Mouse (Mus musculus): ENCODE data around the gene Hcrtr1.

Hcrtr1 gene

GRCm38 (mm10) chr4:130139214-130139492 lies at the start of gene Hcrtr1:
Gene Hcrtr1, minus strand, starts transcription at chr4:130139359.
- DNase-seq (ENCODE audit: low spot score) = no peak

DNA sequence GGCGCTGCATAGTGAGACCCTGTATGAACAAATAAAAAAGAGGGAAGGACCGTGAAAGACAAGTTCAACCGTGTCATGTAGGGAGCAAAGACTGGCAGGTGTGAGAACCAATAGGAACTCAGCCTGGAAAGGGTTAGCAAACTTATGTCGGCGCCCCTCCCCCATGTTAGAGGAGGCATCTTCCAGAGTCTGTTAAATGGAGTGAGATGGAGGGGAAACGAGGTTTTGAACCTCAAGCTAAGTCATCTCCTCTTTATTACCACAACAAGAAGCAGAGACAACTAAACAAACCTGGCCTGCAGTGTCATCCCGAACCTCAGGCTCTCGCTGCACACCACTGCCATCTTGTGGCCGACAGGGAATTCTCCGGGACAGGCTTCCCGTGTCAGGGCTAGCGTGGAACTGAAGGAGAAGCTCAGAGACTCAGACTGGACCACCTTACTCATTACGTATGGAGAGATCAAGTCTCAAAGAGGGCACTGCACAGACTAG lies 49.7 kb upstream of the Hcrtr1 start:
- DNase-seq (ENCODE audit: low spot score) = peak; percentile 91

GRCm38 (mm10) chr4:130186891-130187290 lies 47.7 kb upstream of the Hcrtr1 start:
- no peak for DNase-seq (ENCODE audit: low spot score)

DNA sequence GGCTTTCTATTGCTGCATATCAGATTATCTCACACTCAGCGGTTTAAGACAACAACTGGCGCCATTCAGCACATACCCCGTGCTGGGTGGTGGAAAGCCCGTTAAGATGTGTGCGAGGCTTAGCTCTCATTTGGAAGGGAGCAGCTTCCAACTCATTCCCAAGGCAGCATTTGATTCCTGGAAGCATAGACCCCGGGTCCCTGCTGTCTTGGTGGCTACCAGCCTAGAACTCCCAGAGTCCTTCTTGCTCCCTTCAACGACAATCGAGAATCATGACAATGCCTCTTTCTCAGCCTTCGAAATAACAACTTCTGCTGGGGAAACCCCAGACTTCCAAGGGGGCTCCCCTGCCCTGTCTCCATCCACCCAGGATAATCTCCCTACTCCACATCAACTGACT lies 47.3 kb upstream of the Hcrtr1 start:
- no peak for DNase-seq (ENCODE audit: low spot score)

DNA sequence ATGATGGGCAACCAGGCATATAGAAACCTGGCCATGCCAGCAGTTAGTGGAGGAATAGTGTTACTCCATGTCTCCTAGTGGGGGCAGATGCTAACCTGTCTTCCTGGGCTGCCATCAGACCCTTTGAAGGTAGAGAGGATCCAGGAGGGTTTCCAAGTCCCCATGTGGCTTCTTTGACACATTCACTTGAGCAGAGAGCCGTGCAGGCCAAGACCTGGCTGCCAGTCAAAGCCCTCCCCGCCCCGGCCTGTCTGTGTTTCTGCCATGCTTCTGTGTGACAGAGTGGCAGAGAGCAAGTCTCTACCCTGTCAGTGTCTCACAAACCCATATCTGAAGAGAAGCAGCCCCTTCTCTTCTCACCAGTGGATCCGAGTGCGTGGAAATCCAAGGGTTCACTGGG lies 44.7 kb upstream of the Hcrtr1 start:
- peak; percentile 40 for DNase-seq (ENCODE audit: low spot score)

- no peak for DNase-seq (ENCODE audit: low spot score)
Observed at GRCm38 (mm10) chr4:130183023-130183422, 43.9 kb upstream of the Hcrtr1 start.

GRCm38 (mm10) chr4:130181886-130182285 lies 42.7 kb upstream of the Hcrtr1 start:
- no peak for DNase-seq (ENCODE audit: low spot score)

- DNase-seq (ENCODE audit: low spot score) = no peak
Observed at GRCm38 (mm10) chr4:130180909-130181602, 41.9 kb upstream of the Hcrtr1 start.

DNA sequence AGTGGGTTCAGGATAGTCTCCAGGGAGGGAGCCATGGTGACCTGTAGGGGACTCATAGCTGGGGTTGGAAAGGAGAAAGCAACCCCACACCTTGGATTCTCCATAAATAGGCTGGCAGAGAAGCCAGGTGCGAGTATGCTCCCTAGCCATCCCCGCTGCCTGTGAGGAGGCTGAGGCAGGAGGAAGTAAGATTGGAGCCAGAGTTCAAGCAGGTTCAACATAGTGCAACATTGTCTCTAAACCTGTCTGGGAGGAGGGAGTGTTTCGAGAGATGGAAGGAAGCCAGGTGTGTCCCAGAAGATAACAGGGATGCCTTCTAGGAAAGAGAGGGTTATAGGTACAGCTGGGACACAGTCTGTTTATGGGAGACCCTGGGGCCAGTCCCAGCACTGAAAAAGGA lies 40.7 kb upstream of the Hcrtr1 start:
- no peak for DNase-seq (ENCODE audit: low spot score)

DNA sequence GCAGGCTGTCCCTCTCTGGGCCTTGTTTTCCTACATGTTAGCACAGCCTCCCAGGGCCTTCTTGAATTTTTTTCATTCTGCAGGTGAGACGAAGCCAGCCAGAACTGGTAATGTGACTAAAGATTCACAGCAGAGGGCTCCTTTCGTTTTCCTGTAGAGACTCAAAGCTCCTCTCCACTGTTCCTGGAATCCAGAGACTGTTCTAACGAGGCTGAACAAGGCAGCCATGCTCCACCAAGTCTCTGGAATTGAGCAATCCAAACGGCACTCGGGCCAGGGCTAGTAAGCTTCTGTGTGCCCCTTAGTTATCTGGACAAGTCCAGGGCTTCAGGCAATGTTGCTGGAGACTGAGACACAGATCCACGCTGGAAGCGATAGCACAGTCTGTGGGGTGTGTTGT lies 38.4 kb upstream of the Hcrtr1 start:
- DNase-seq (ENCODE audit: low spot score) = no peak

- no peak for DNase-seq (ENCODE audit: low spot score)
Observed at GRCm38 (mm10) chr4:130177087-130177486, 37.9 kb upstream of the Hcrtr1 start.

DNA sequence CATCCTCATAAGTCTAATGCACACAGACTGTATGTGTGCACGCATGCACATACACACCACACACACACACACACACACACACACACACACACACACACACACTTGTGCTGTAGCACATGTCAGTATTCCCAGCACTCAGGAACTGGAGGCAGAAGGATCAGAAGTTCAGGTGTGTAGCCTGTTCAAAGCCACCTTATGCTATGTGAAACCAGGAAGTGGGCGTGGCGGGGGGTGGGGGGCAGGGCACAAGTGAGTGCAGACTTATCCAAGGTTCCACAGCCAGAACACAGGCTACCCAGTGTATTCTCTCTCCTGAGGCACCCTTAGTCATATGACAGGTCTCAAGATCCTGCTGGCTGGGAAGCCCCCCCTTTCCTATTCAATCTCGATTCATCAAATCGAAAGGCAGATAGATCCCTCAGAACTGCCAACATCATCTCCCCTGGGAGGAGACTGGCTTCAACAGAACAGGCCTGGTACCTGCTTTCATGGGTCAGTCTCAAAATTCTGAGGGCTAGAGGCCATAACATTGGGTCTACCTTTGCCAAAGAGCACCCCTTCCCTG lies 37.1 kb upstream of the Hcrtr1 start:
- DNase-seq (ENCODE audit: low spot score) = no peak

DNA sequence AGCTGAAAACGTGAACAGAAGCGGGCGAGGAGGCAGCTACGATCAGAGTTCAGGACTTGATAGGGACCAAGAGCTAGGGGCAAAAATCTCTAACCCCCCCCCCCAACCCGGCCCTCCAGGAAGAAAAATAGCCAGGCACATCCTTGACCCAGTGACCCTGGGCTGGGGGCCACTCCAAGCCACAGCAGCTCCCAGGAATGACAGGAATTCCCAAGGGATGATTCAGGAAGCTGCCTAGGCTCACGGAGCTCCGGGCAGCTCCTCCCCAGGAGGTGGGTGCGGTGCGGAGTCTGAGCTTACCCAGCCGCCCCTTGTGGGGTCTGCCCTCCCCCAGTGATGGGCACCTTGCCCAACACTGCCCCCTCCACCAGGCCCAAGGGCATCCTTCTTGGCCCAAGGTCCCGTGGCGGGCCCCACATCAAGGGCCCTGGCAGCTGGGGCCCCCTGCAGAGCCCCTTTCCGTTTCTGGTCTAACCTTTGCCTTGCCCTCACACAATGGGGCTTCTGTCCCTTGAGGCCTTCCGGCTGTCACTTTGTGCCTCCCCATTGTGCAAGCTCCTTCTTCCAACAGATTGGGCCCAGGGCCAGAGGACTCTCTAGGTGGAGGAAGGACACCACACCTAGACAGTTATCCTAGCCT lies 36.0 kb upstream of the Hcrtr1 start, which contains the start of gene Tinagl1:
Gene Tinagl1 (minus strand): TSS at position 51 of the 640 bp plus-strand sequence.
- no peak for DNase-seq (ENCODE audit: low spot score)

DNA sequence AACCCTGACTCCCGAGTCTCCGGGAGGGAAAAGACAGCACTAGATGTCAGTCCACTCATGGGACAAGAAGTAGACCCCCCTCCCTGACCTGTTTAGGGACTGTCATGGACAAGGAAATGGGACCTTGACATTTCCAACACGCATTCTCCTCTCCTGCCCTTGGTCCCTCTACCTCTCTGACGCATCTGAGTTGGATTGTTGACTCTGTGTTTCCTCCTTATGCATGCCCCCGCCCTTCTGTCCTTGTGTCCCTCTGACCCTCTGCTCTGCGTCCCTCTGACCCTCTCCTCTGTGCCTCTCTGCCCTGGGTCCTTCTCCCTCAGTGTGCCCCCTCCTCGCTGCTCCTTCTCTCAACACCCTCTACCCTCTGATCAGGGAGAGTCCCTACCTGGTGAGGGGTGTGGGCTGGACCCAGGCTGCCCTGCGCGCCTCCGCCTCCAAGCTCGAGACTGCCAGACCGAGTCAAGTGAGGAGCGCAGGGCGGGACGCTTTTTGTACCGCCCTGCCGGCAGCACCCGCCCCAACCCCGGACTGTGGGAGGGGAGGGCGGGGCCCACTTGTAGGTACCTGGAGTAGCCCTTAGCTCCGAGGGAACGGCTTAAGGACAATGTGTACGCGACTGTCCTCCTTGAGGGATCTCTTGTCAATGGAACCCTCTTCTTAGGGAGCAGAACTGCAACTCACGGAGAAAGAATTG lies 35.3 kb upstream of the Hcrtr1 start:
- peak; percentile 68 for DNase-seq (ENCODE audit: low spot score)

GRCm38 (mm10) chr4:130173911-130174311 lies 34.8 kb upstream of the Hcrtr1 start:
- DNase-seq (ENCODE audit: low spot score) = no peak

GRCm38 (mm10) chr4:130173060-130173822 lies 34.1 kb upstream of the Hcrtr1 start:
- no peak for DNase-seq (ENCODE audit: low spot score)

GRCm38 (mm10) chr4:130171951-130172765 lies 33.0 kb upstream of the Hcrtr1 start:
- peak; percentile 75 for DNase-seq (ENCODE audit: low spot score)

DNA sequence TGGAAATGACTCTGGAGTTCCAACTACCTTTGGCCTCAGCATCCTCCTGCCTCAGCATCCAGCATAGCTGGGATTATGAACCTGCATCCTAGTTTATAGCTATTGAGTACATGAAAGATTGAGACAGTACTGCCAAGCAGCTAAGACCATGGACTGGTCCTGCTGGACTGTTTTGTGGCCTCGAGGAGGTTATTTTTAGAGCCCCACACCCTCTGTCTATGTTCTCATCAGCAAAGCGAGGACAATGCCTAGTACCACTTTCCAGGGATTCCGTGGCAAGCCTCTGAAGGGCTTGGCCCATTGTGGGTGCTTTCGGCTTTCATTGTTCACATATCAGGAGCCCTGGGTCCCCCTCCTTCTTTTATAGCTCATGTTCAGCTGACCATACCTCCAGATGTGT lies 31.2 kb upstream of the Hcrtr1 start:
- no peak for DNase-seq (ENCODE audit: low spot score)

DNA sequence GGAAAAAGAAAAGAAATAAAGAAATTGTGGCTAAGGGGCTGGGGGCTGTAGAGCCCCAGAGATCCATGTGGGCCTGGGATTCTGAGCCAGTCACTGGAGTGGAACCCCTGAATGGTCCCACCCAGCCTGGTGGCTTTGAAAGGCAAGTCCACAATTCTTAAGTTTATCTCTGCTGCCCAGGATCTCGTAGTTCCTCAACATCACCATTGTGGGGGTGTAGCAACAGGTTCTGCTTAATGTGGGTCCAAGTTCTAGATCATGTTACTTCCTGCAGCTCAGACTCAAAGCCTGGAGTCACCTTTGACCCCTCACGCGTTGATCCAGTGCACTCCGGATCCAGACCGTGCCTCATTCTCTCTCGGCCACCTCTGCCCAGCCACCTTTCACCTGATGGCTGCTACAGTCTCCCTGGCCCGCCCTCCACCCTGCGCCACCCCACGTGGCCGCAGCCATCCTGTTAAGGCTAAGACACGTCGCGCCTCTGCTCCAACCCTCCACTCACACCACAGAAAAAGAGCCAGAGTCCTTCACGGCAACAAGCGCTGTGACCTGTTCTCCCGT lies 30.3 kb upstream of the Hcrtr1 start:
- DNase-seq (ENCODE audit: low spot score) = no peak

DNA sequence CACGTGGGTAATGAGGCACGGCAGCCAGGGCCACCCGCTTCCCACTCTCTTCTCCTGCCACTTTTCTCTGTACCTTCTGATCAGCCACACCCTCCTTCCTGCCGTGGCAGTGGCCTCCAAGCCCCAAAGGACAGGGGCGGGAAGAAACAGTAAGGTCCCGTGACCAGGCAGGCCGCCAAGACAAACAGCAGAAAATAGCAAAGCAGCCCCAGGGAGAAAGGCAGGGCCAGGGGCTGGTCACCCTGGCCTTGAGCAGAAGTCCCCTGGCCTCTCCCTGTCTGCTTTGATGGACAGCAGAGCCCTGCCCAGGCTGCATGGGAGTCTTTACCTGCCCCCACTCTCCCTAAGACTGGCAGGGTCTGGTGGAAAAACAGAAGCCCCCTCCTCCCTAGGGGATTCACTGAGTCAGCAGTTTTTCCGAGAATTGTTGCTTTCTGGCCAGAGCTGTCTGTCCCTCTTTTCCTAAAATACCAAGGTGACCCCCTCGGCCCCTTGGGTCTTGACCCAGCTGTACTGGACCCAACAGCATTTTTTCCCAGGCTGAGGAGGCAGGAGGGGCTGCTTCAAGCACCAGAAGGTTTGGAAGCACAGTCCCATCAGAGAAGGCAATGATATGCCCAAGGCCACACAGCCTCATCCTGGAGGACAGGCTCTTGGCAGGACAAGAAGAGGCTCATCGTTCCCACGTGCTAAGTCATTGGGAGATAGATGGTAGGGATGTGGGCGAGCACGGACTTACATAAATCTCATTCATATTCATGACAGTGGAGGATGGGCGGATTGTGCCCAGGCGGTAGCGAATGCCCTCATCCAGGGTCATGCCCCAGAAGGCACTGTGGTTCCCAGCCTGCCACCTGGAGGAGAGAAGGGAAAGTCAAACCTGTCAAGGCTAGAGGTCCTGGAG lies 29.4 kb upstream of the Hcrtr1 start:
- DNase-seq (ENCODE audit: low spot score) = peak; percentile 89

Data from testis, postnatal 10 days (tissue).